Mouse (Mus musculus) testis, adult 2 months (tissue): ENCODE results near the gene Sox15.
"Not testable (repeated sequence)": the region's sequence is repeated elsewhere in the genome, so short reads cannot be mapped to it uniquely, and the experiment has no call there.

Experiments
- CTCF ChIP-seq: fragments of 200-500 bp; IDR thresholded peaks from 2 replicates; pipeline ENCODE4 v1.5.1; 2012; ENCODE audit warnings: low read depth, mild to moderate bottlenecking, inconsistent platforms, low read length, moderate library complexity; ENCODE audit not compliant: control insufficient read depth, insufficient read depth, insufficient replicate concordance
- POLR2A ChIP-seq: fragments of 200-500 bp; IDR thresholded peaks from 2 replicates; pipeline ENCODE4 v1.6.1; 2012; ENCODE audit warnings: low read depth, mild to moderate bottlenecking, inconsistent platforms, low read length, moderate library complexity; ENCODE audit not compliant: control insufficient read depth

DNA sequence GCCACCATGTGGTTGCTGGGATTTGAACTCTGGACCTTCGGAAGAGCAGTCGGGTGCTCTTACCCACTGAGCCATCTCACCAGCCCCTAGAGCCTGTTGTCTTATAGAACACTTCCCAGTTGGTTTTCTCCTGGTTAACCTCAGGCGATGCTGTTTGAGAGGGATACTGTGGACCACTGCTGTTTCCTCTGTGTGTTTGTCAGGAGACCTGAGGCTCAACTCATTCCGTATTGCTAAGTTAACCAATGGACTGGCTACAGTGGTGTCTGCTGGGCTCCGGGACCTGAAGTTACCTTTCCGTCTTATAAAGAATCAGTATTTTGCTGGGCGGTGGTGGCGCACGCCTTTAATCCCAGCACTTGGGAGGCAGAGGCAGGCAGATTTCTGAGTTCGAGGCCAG is 47.8 kb downstream of the Sox15 start:
- not testable (repeated sequence) for TF ChIP-seq POLR2A, CTCF
